Mouse (Mus musculus) limb, embryonic 14.5 days (tissue): ENCODE data around the gene Ppil1. TPM values are rescaled to one million over a fixed set of nuclear protein-coding genes. Genes with fewer than 3 reads are reported as not detected.
A peak's percentile ranks its signal among the peaks of the same experiment; 100 is the strongest.

Source experiments
- ATAC-seq: fragments of 200-750 bp; cut with Nextera tagmentation; 2 replicates; pipeline ENCODE4 v1.8.0; 2017; ENCODE audit warnings: low read depth, moderate number of reproducible peaks, moderate TSS enrichment; ENCODE audit not compliant: low FRiP score
- DNase-seq: peaks from one replicate; pipeline ENCODE4 v3.0.0-alpha.2; 2015; ENCODE audit warnings: low spot score
- H3K27ac ChIP-seq: fragments of 300-500 bp; sonication (generic); replicated peaks from 2 replicates; pipeline ENCODE4 v1.5.1; 2014; ENCODE audit warnings: low read depth, mild to moderate bottlenecking, low read length, moderate library complexity, mixed read lengths
- H3K27me3 ChIP-seq: fragments of 300-500 bp; sonication (generic); 2 replicates; pipeline ENCODE4 v1.6.1; 2014; ENCODE audit warnings: low read length, mixed read lengths; ENCODE audit not compliant: control insufficient read depth, insufficient read depth
- H3K36me3 ChIP-seq: fragments of 300-500 bp; sonication (generic); 2 replicates; pipeline ENCODE4 v1.6.1; 2014; ENCODE audit warnings: mild to moderate bottlenecking, low read length, moderate library complexity, mixed read lengths; ENCODE audit not compliant: control insufficient read depth, insufficient read depth
- H3K4me1 ChIP-seq: fragments of 300-500 bp; sonication (generic); 2 replicates; pipeline ENCODE4 v1.6.1; 2014; ENCODE audit warnings: antibody characterized with exemption, low read length, mixed read lengths; ENCODE audit not compliant: control insufficient read depth, insufficient read depth
- H3K4me2 ChIP-seq: fragments of 300-500 bp; sonication (generic); replicated peaks from 2 replicates; pipeline ENCODE4 v1.6.1; 2014; ENCODE audit warnings: low read depth, mild to moderate bottlenecking, low read length, moderate library complexity; ENCODE audit not compliant: severe bottlenecking
- H3K4me3 ChIP-seq: fragments of 300-500 bp; sonication (generic); replicated peaks from 2 replicates; pipeline ENCODE4 v1.5.1; 2014; ENCODE audit warnings: low read length
- H3K9ac ChIP-seq: fragments of 300-500 bp; sonication (generic); 2 replicates; pipeline ENCODE4 v1.6.1; 2014; ENCODE audit warnings: mild to moderate bottlenecking, low read depth, low read length, moderate library complexity; ENCODE audit not compliant: severe bottlenecking
- H3K9me3 ChIP-seq: fragments of 300-500 bp; sonication (generic); 2 replicates; pipeline ENCODE4 v1.6.1; 2016; ENCODE audit warnings: low read length; ENCODE audit not compliant: control insufficient read depth
- POLR2A ChIP-seq: fragments of 200-500 bp; IDR thresholded peaks from 2 replicates; pipeline ENCODE4 v1.8.0; 2012; ENCODE audit warnings: inconsistent platforms, mild to moderate bottlenecking, moderate library complexity, borderline replicate concordance; ENCODE audit not compliant: insufficient read depth, insufficient read length; ENCODE audit errors: extremely low read depth
- WGBS: fragments of 180-500 bp; shearing (Covaris S2); extraction: QIAGEN DNeasy Blood & Tissue Kit; methylation state at CpG from one replicate; pipeline ENCODE4 v1.1.7; 2014; 5-methylcytosine and 5-hydroxymethylcytosine counted together
- polyA plus RNA-seq, 2 experiments: library from polyadenylated mRNA; depleted of rRNA in 1 of 2; stranded (reverse) in 1 of 2; unstranded in 1 of 2; fragments of >200 nt; fragmentation: Nextera tagmentation in 1 of 2; extraction: Ambion mirVana in 1 of 2; gene quantifications; 2 replicates each; pipeline versions ENCODE4 v1.2.1 to v1.2.3; 2012 to 2014

Gene Ppil1
- polyA plus RNA-seq, 2 experiments: 78.5 to 130 TPM

GRCm38 (mm10) chr17:29237267-29237771, 26.7 kb downstream of the Ppil1 start:
- no peak for TF ChIP-seq POLR2A
- DNase-seq (no peak), ATAC-seq (no peak; the same call in 1 of the 2 replicates)
- Histone ChIP-seq H3K36me3 (no peaks in the 10 kb centered on the region), H3K4me1 (peaks cover 8% of the 10 kb centered on the region; the same call in 1 of the 2 replicates), H3K4me3 (peak overlapping the region; percentile 62), H3K4me2 (peak overlapping the region; percentile 99), H3K9me3 (no peaks in the 10 kb centered on the region), H3K27ac (no peak overlapping the region), H3K27me3 (no peaks in the 10 kb centered on the region; the same call in 1 of the 2 replicates), H3K9ac (peak overlapping the region; percentile 66)
- under 1% methylated on average over 28 of the region's 32 CpGs for WGBS

- Histone ChIP-seq H3K4me2 (peak overlapping the region; percentile 99; the same call in 1 of the 2 replicates), H3K36me3 (no peaks in the 10 kb centered on the region)
These were observed 27.9 kb downstream of the Ppil1 start for GRCm38 (mm10) chr17:29236111-29236510.

GRCm38 (mm10) chr17:29231109-29231508, 32.9 kb downstream of the Ppil1 start:
- Histone ChIP-seq H3K4me2 (no peak overlapping the region), H3K27ac (no peak overlapping the region), H3K4me3 (no peak overlapping the region), H3K9ac (no peak overlapping the region), H3K27me3 (no peaks in the 10 kb centered on the region), H3K9me3 (no peaks in the 10 kb centered on the region), H3K36me3 (no peaks in the 10 kb centered on the region), H3K4me1 (no peaks in the 10 kb centered on the region)
- ATAC-seq: no peak
- TF ChIP-seq POLR2A: no peak
- no peak for DNase-seq
- 57% methylated on average over 10 of the region's 10 CpGs for WGBS

More at GRCm38 (mm10) chr17:29236111-29236510, 27.9 kb downstream of the Ppil1 start:
- no peak overlapping the region for H3K27ac ChIP-seq
- peaks cover 8% of the 10 kb centered on the region; the same call in 1 of the 2 replicates for H3K4me1 ChIP-seq
- DNase-seq (no peak), ATAC-seq (no peak)
- no peaks in the 10 kb centered on the region; the same call in 1 of the 2 replicates for H3K27me3 ChIP-seq
- no peak overlapping the region for H3K4me3 ChIP-seq
- H3K9me3 ChIP-seq: no peaks in the 10 kb centered on the region
- no peak overlapping the region for H3K9ac ChIP-seq
- 66% methylated on average over 7 of the region's 7 CpGs for WGBS
- no peak for TF ChIP-seq POLR2A

- 46% methylated on average over 14 of the region's 14 CpGs for WGBS
- Histone ChIP-seq H3K9ac (no peak overlapping the region), H3K27me3 (no peaks in the 10 kb centered on the region), H3K4me1 (no peaks in the 10 kb centered on the region), H3K4me2 (no peak overlapping the region), H3K36me3 (no peaks in the 10 kb centered on the region), H3K9me3 (no peaks in the 10 kb centered on the region), H3K27ac (no peak overlapping the region), H3K4me3 (no peak overlapping the region)
- ATAC-seq (no peak), DNase-seq (no peak)
- no peak for TF ChIP-seq POLR2A
These were observed 43.4 kb downstream of the Ppil1 start for GRCm38 (mm10) chr17:29220631-29221030.

DNA sequence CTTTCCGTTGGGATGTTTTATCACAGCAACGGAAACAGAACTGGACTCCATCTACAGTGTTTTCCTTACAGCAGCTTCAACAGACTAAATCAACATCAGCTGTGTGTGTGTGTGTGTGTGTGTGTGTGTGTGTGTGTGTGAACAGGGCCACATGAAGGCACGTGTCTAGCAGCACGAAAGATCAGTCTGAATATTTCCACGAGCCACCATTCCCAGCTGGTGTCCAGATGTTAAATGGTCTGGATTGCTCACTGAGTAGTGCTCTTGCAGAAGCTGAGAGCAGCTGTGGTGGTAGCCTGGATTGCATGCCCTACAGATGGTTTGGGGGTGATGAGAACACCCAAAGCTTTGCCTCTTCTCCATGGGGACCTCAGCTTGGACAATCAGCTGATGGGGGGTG, 46.0 kb downstream of the Ppil1 start:
- Histone ChIP-seq H3K4me1 (peaks cover 11% of the 10 kb centered on the region), H3K27me3 (no peaks in the 10 kb centered on the region), H3K9ac (no peak overlapping the region), H3K9me3 (no peaks in the 10 kb centered on the region), H3K4me2 (no peak overlapping the region), H3K4me3 (no peak overlapping the region), H3K36me3 (no peaks in the 10 kb centered on the region), H3K27ac (no peak overlapping the region)
- DNase-seq: peak; percentile 69
- 25% methylated on average over 5 of the region's 5 CpGs for WGBS
- ATAC-seq: no peak
- TF ChIP-seq POLR2A: no peak
